Mouse (Mus musculus) thymus, adult 18-20 months (tissue): Measurements from ENCODE around the gene 9830107B12Rik.

Source experiments
- DNase-seq, 2 experiments: peaks; one replicate each; pipeline ENCODE4 v3.0.0; 2022; ENCODE audit warnings: mixed read lengths in 2 of 2

The 9830107B12Rik gene

GRCm38 (mm10) chr17:48093286-48093817, 52.7 kb downstream of the 9830107B12Rik start:
- DNase-seq: no peak

- DNase-seq: no peak
These were observed 55.8 kb downstream of the 9830107B12Rik start for GRCm38 (mm10) chr17:48090305-48090704.

- no peak for DNase-seq
These were observed 56.6 kb downstream of the 9830107B12Rik start for GRCm38 (mm10) chr17:48089446-48089845.

GRCm38 (mm10) chr17:48089019-48089418, 57.0 kb downstream of the 9830107B12Rik start, which contains the start of gene 1700067P10Rik:
1700067P10Rik (plus strand) TSS chr17:48089319.
- DNase-seq: no peak

- DNase-seq: no peak
These were observed 65.4 kb downstream of the 9830107B12Rik start for GRCm38 (mm10) chr17:48080626-48081025.
